31 mouse cellular contexts compared by ENCODE assay signal in the genomic region with DNA sequence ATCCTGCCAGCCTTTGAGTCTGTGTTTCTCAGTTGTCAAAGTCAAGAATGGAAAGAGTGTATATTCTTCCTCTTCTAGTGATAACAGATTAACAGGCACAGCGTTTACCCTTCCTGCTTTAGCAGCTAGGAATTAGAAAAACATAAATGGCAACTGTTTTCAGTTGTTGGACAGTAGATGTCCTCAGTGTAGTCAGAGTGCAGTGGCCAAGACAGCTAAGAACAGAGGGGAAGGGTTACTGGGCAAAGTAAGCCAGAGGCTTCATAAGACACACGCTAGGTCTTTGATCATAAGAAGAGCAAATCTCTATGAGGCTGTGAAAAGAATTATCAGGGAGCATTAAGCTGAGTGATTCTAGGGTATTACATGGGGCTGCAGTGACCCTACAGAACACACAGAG.
"Had no signal": no experiment of that assay in that cellular context is flagged by ENCODE, and none has a peak within 500 bp of the region (broad histone marks: within the 10 kb centered on the region; RNA-seq: fewer than 3 reads in every experiment).

No protein-coding gene starts in this region.

- H3K27me3 ChIP-seq: liver, embryonic 13.5 days; midbrain, embryonic 13.5 days; midbrain, embryonic 15.5 days; neural tube, embryonic 12.5 days had no signal

- H3K27ac ChIP-seq: left cerebral cortex, adult 2 months; limb, embryonic 10.5 days; limb, embryonic 12.5 days; limb, embryonic 13.5 days; limb, embryonic 15.5 days; liver, embryonic 12.5 days; liver, embryonic 13.5 days; liver, embryonic 14.5 days; liver, embryonic 15.5 days; lung, embryonic 15.5 days; macrophage; midbrain, embryonic 12.5 days; midbrain, embryonic 13.5 days; midbrain, embryonic 15.5 days; neural tube, embryonic 12.5 days had no signal

- DNase-seq: left cerebral cortex, postnatal 4 days; liver; liver, embryonic 13.5 days; liver, postnatal 0 days; lung, adult 18-20 months; lung, adult 2 months; lung, embryonic 14.5 days; lung, postnatal 10 days; lung, postnatal 14 days; lung, postnatal 36 days; lung, postnatal 4 days; midbrain, embryonic 14.5 days had no signal

- H3K4me2 ChIP-seq: limb, embryonic 12.5 days; limb, embryonic 13.5 days; limb, embryonic 15.5 days; liver, embryonic 11.5 days; liver, embryonic 12.5 days; liver, embryonic 13.5 days; liver, embryonic 15.5 days; lung, embryonic 14.5 days; lung, embryonic 15.5 days; midbrain, embryonic 12.5 days; midbrain, embryonic 13.5 days; midbrain, embryonic 15.5 days; neural tube, embryonic 12.5 days had no signal

- H3K9me3 ChIP-seq: limb, embryonic 10.5 days; limb, embryonic 12.5 days; limb, embryonic 13.5 days; limb, embryonic 15.5 days; liver, embryonic 12.5 days; liver, embryonic 13.5 days; liver, embryonic 15.5 days; lung, embryonic 15.5 days; midbrain, embryonic 12.5 days; midbrain, embryonic 13.5 days; midbrain, embryonic 15.5 days; neural tube, embryonic 12.5 days had no signal

- ATAC-seq: liver, embryonic 12.5 days; liver, postnatal 0 days; lung, postnatal 0 days; midbrain, embryonic 13.5 days; midbrain, embryonic 15.5 days; midbrain, embryonic 16.5 days had no signal

- H3K36me3 ChIP-seq: limb, embryonic 10.5 days; limb, embryonic 12.5 days; limb, embryonic 13.5 days; limb, embryonic 15.5 days; liver, embryonic 12.5 days; liver, embryonic 13.5 days; liver, embryonic 15.5 days; lung, embryonic 15.5 days; midbrain, embryonic 12.5 days; midbrain, embryonic 13.5 days; midbrain, embryonic 15.5 days; neural tube, embryonic 12.5 days had no signal

- H3K4me3 ChIP-seq: left cerebral cortex, adult 2 months; limb, embryonic 10.5 days; limb, embryonic 12.5 days; limb, embryonic 13.5 days; limb, embryonic 15.5 days; liver, embryonic 12.5 days; liver, embryonic 13.5 days; liver, embryonic 15.5 days; lung, embryonic 15.5 days; megakaryocyte, embryonic 14.5 days; midbrain, embryonic 12.5 days; midbrain, embryonic 13.5 days; midbrain, embryonic 15.5 days; myocyte; neural tube, embryonic 12.5 days had no signal

- H3K4me1 ChIP-seq: limb, embryonic 15.5 days; liver, embryonic 12.5 days; liver, embryonic 13.5 days; liver, embryonic 15.5 days; lung, embryonic 15.5 days; midbrain, embryonic 12.5 days; midbrain, embryonic 13.5 days; midbrain, embryonic 15.5 days; neural tube, embryonic 12.5 days had no signal

- H3K9ac ChIP-seq: limb, embryonic 12.5 days; limb, embryonic 13.5 days; limb, embryonic 15.5 days; liver, embryonic 12.5 days; liver, embryonic 13.5 days; liver, embryonic 14.5 days; liver, embryonic 15.5 days; liver, postnatal 0 days; lung, embryonic 14.5 days; lung, embryonic 15.5 days; midbrain, embryonic 12.5 days; midbrain, embryonic 13.5 days; midbrain, embryonic 15.5 days; neural tube, embryonic 12.5 days had no signal
